Mouse (Mus musculus): Measurements from ENCODE around the gene Stx1b.
A peak's percentile ranks its signal among the peaks of the same experiment; 100 is the strongest.

DNA sequence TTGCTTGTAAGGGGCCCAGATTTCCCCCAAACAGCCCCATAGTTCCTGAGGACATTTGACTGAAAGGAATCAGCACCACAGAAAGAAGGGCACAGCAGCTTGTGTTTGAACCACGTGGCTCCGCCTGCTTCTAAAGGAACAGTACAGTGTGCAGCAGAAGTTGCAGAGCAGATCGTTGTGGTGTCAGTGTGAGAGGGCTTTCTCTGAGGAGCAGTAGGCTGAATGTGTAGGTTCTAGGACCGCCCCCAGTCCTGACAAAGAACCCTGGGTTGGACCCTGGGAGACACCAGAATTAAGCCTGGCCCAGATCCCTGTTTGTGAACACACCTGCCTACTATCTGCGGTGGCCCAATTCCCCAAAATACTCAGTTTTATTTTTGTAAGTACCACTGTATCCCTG lies 53.1 kb downstream of the Stx1b start:
- TF ChIP-seq POLR2A (IDR thresholded peaks at IDR 0.05; ENCODE audit: control insufficient read depth, low read depth, low read length), result peak; percentile 30; the same call in 1 of the 2 replicates
- TF ChIP-seq CTCF (IDR thresholded peaks at IDR 0.05; ENCODE audit: control insufficient read depth, insufficient read depth, insufficient replicate concordance, low read depth, low read length), result no peak

Measured in testis, adult 2 months (tissue).